Mouse (Mus musculus): ENCODE measurements at regions not wholly inside any gene's neighbourhood (a gene's known extent, or its start where the extent isn't known, plus 50 kb on each side); places are given as distances from the start of the nearest gene placed in this dataset.

GRCm38 (mm10) chr2:75250507-75250906 is 408.6 kb upstream of the Hnrnpa3 start:
- no peak for ATAC-seq (ENCODE audit: low FRiP score, low read depth)
- H3K9me3 ChIP-seq = no peaks in the 10 kb centered on the region
- no peak overlapping the region for H3K27ac ChIP-seq (replicated peaks)
- no peak overlapping the region for H3K4me3 ChIP-seq
- H3K4me2 ChIP-seq (replicated peaks) = no peak overlapping the region
- no peaks in the 10 kb centered on the region for H3K27me3 ChIP-seq
- WGBS = 86% methylated on average over 1 of the region's 1 CpGs
- no peaks in the 10 kb centered on the region for H3K36me3 ChIP-seq
- no peak overlapping the region for H3K9ac ChIP-seq (replicated peaks)
- H3K4me1 ChIP-seq = peaks cover 8% of the 10 kb centered on the region; the same call in 1 of the 2 replicates

GRCm38 (mm10) chr2:75252829-75253228 is 406.2 kb upstream of the Hnrnpa3 start:
- no peak for ATAC-seq (ENCODE audit: low FRiP score, low read depth)
- H3K4me1 ChIP-seq = no peaks in the 10 kb centered on the region
- H3K27ac ChIP-seq (replicated peaks) = no peak overlapping the region
- no peaks in the 10 kb centered on the region for H3K9me3 ChIP-seq
- no peak overlapping the region for H3K4me3 ChIP-seq
- H3K4me2 ChIP-seq (replicated peaks) = no peak overlapping the region
- no peaks in the 10 kb centered on the region for H3K27me3 ChIP-seq
- no peaks in the 10 kb centered on the region for H3K36me3 ChIP-seq
- no peak overlapping the region for H3K9ac ChIP-seq (replicated peaks)
- WGBS = 77% methylated on average over 8 of the region's 8 CpGs

GRCm38 (mm10) chr2:75265218-75265617 is 393.8 kb upstream of the Hnrnpa3 start:
- no peak overlapping the region for H3K4me2 ChIP-seq (replicated peaks)
- H3K27me3 ChIP-seq = no peaks in the 10 kb centered on the region
- H3K36me3 ChIP-seq = no peaks in the 10 kb centered on the region
- no peak overlapping the region for H3K4me3 ChIP-seq
- no peak overlapping the region for H3K27ac ChIP-seq (replicated peaks)
- H3K9me3 ChIP-seq = no peaks in the 10 kb centered on the region
- H3K4me1 ChIP-seq = peaks cover 16% of the 10 kb centered on the region
- WGBS = 77% methylated on average over 7 of the region's 7 CpGs
- no peak for ATAC-seq (ENCODE audit: low FRiP score, low read depth)
- H3K9ac ChIP-seq (replicated peaks) = no peak overlapping the region

GRCm38 (mm10) chr2:75265739-75266699 is 393.0 kb upstream of the Hnrnpa3 start:
- H3K36me3 ChIP-seq = no peaks in the 10 kb centered on the region
- WGBS = 76% methylated on average over 19 of the region's 19 CpGs
- peaks cover 16% of the 10 kb centered on the region for H3K4me1 ChIP-seq
- ATAC-seq (ENCODE audit: low FRiP score, low read depth) = no peak
- no peaks in the 10 kb centered on the region for H3K27me3 ChIP-seq
- no peaks in the 10 kb centered on the region for H3K9me3 ChIP-seq
- H3K4me2 ChIP-seq (replicated peaks) = no peak overlapping the region
- H3K27ac ChIP-seq (replicated peaks) = no peak overlapping the region
- no peak overlapping the region for H3K4me3 ChIP-seq
- no peak overlapping the region for H3K9ac ChIP-seq (replicated peaks)

- ATAC-seq (ENCODE audit: low FRiP score, low read depth) = no peak
- no peak overlapping the region for H3K4me3 ChIP-seq
- no peaks in the 10 kb centered on the region for H3K9me3 ChIP-seq
- 87% methylated on average over 3 of the region's 3 CpGs for WGBS
- H3K9ac ChIP-seq (replicated peaks) = no peak overlapping the region
- peaks cover 16% of the 10 kb centered on the region for H3K4me1 ChIP-seq
- H3K27me3 ChIP-seq = no peaks in the 10 kb centered on the region
- no peaks in the 10 kb centered on the region for H3K36me3 ChIP-seq
- no peak overlapping the region for H3K4me2 ChIP-seq (replicated peaks)
- H3K27ac ChIP-seq (replicated peaks) = no peak overlapping the region
These were observed 391.1 kb upstream of the Hnrnpa3 start for GRCm38 (mm10) chr2:75267949-75268348.

- no peaks in the 10 kb centered on the region for H3K27me3 ChIP-seq
- H3K4me3 ChIP-seq = no peak overlapping the region
- H3K9me3 ChIP-seq = no peaks in the 10 kb centered on the region
- H3K4me2 ChIP-seq (replicated peaks) = no peak overlapping the region
- H3K27ac ChIP-seq (replicated peaks) = no peak overlapping the region
- no peak overlapping the region for H3K9ac ChIP-seq (replicated peaks)
- peak; percentile 49; the same call in 1 of the 2 replicates for ATAC-seq (ENCODE audit: low FRiP score, low read depth)
- peaks cover 16% of the 10 kb centered on the region for H3K4me1 ChIP-seq
- no peaks in the 10 kb centered on the region for H3K36me3 ChIP-seq
- 44% methylated on average over 8 of the region's 8 CpGs for WGBS
These were observed 389.6 kb upstream of the Hnrnpa3 start for GRCm38 (mm10) chr2:75269446-75269845.

GRCm38 (mm10) chr2:75270115-75270514 is 388.9 kb upstream of the Hnrnpa3 start:
- Histone ChIP-seq H3K27me3 (no peaks in the 10 kb centered on the region), H3K9ac (replicated peaks) (no peak overlapping the region), H3K9me3 (no peaks in the 10 kb centered on the region), H3K27ac (replicated peaks) (no peak overlapping the region), H3K4me3 (no peak overlapping the region), H3K36me3 (no peaks in the 10 kb centered on the region), H3K4me2 (replicated peaks) (no peak overlapping the region), H3K4me1 (peaks cover 16% of the 10 kb centered on the region)
- 76% methylated on average over 4 of the region's 4 CpGs for WGBS
- no peak for ATAC-seq (ENCODE audit: low FRiP score, low read depth)

- no peak overlapping the region for H3K4me3 ChIP-seq
- H3K27me3 ChIP-seq = no peaks in the 10 kb centered on the region; the same call in 1 of the 2 replicates
- no peak overlapping the region for H3K4me2 ChIP-seq (replicated peaks)
- no peak overlapping the region for H3K27ac ChIP-seq (replicated peaks)
- no peak for ATAC-seq (ENCODE audit: low FRiP score, low read depth)
- 88% methylated on average over 1 of the region's 1 CpGs for WGBS
- no peaks in the 10 kb centered on the region for H3K4me1 ChIP-seq
- H3K9me3 ChIP-seq = no peaks in the 10 kb centered on the region
- no peak overlapping the region for H3K9ac ChIP-seq (replicated peaks)
- no peaks in the 10 kb centered on the region for H3K36me3 ChIP-seq
These were observed 371.2 kb upstream of the Hnrnpa3 start for GRCm38 (mm10) chr2:75287900-75288299.

GRCm38 (mm10) chr2:75291674-75292073 is 367.4 kb upstream of the Hnrnpa3 start:
- no peak overlapping the region for H3K4me3 ChIP-seq
- no peaks in the 10 kb centered on the region for H3K36me3 ChIP-seq
- H3K27me3 ChIP-seq = peaks cover 5% of the 10 kb centered on the region; the same call in 1 of the 2 replicates
- no peak for ATAC-seq (ENCODE audit: low FRiP score, low read depth)
- no peaks in the 10 kb centered on the region for H3K9me3 ChIP-seq
- 0 out of 2 replicates have a peak, but pooled peaks cover 3% of the 10 kb centered on the region for H3K4me1 ChIP-seq
- H3K9ac ChIP-seq (replicated peaks) = no peak overlapping the region
- H3K4me2 ChIP-seq (replicated peaks) = no peak overlapping the region
- 92% methylated on average over 2 of the region's 2 CpGs for WGBS
- H3K27ac ChIP-seq (replicated peaks) = no peak overlapping the region

- no peak for ATAC-seq (ENCODE audit: low FRiP score, low read depth)
- Histone ChIP-seq H3K9me3 (no peaks in the 10 kb centered on the region), H3K4me3 (no peak overlapping the region), H3K9ac (replicated peaks) (no peak overlapping the region), H3K4me2 (replicated peaks) (no peak overlapping the region), H3K36me3 (no peaks in the 10 kb centered on the region), H3K4me1 (no peaks in the 10 kb centered on the region), H3K27me3 (peaks cover 4% of the 10 kb centered on the region; the same call in 1 of the 2 replicates), H3K27ac (replicated peaks) (no peak overlapping the region)
- 77% methylated on average over 3 of the region's 3 CpGs for WGBS
These were observed 352.2 kb upstream of the Hnrnpa3 start for GRCm38 (mm10) chr2:75306821-75307220.

GRCm38 (mm10) chr2:75311191-75311590 is 347.9 kb upstream of the Hnrnpa3 start:
- no peak overlapping the region for H3K4me2 ChIP-seq (replicated peaks)
- no peak overlapping the region for H3K9ac ChIP-seq (replicated peaks)
- no peaks in the 10 kb centered on the region for H3K9me3 ChIP-seq
- H3K4me1 ChIP-seq = 0 out of 2 replicates have a peak, but pooled peaks cover 3% of the 10 kb centered on the region
- H3K36me3 ChIP-seq = no peaks in the 10 kb centered on the region
- no peak for ATAC-seq (ENCODE audit: low FRiP score, low read depth)
- H3K4me3 ChIP-seq = no peak overlapping the region
- H3K27ac ChIP-seq (replicated peaks) = no peak overlapping the region
- peaks cover 12% of the 10 kb centered on the region for H3K27me3 ChIP-seq
- 53% methylated on average over 4 of the region's 4 CpGs for WGBS

- Histone ChIP-seq H3K27me3 (peaks cover 12% of the 10 kb centered on the region), H3K36me3 (no peaks in the 10 kb centered on the region), H3K9ac (replicated peaks) (no peak overlapping the region), H3K27ac (replicated peaks) (no peak overlapping the region), H3K4me1 (0 out of 2 replicates have a peak, but pooled peaks cover 3% of the 10 kb centered on the region), H3K9me3 (no peaks in the 10 kb centered on the region), H3K4me3 (no peak overlapping the region), H3K4me2 (replicated peaks) (0 out of 2 replicates have a peak overlapping the region, but pooled peaks have one; percentile 23)
- no peak for ATAC-seq (ENCODE audit: low FRiP score, low read depth)
- 20% methylated on average over 7 of the region's 7 CpGs for WGBS
These were observed 346.8 kb upstream of the Hnrnpa3 start for GRCm38 (mm10) chr2:75312246-75312645.

Data from midbrain, embryonic 12.5 days (tissue).